Mouse (Mus musculus) intestine, embryonic 14.5 days (tissue): Measurements from ENCODE around the gene Arid1b. TPM values are rescaled to one million over a fixed set of nuclear protein-coding genes. Genes with fewer than 3 reads are reported as not detected.

Experiments used
- ATAC-seq: fragments of 200-750 bp; cut with Nextera tagmentation; replicated peaks from 2 replicates; pipeline ENCODE4 v1.8.0; 2017; ENCODE audit warnings: low read depth, moderate number of reproducible peaks, moderate TSS enrichment, moderate library complexity; ENCODE audit not compliant: low FRiP score, low TSS enrichment
- DNase-seq: peaks from one replicate; pipeline ENCODE4 v3.0.0-alpha.2; 2018; ENCODE audit warnings: low spot score
- H3K27ac ChIP-seq: fragments of 300-500 bp; sonication (generic); 2 replicates; pipeline ENCODE4 v1.5.1; 2014; ENCODE audit warnings: low read depth, mild to moderate bottlenecking, control low read depth
- H3K27me3 ChIP-seq: fragments of 300-500 bp; sonication (generic); replicated peaks from 2 replicates; pipeline ENCODE4 v1.6.1; 2014; ENCODE audit warnings: low read length, control low read depth; ENCODE audit not compliant: control insufficient read depth, insufficient read depth
- H3K36me3 ChIP-seq: fragments of 300-500 bp; sonication (generic); 2 replicates; pipeline ENCODE4 v1.6.1; 2014; ENCODE audit warnings: low read length, control low read depth; ENCODE audit not compliant: control insufficient read depth, insufficient read depth
- H3K4me1 ChIP-seq: fragments of 300-500 bp; sonication (generic); replicated peaks from 2 replicates; pipeline ENCODE4 v1.6.1; 2014; ENCODE audit warnings: low read length, control low read depth, mixed read lengths; ENCODE audit not compliant: control insufficient read depth, insufficient read depth
- H3K4me2 ChIP-seq: fragments of 300-500 bp; sonication (generic); 2 replicates; pipeline ENCODE4 v1.6.1; 2014; ENCODE audit warnings: low read length
- H3K4me3 ChIP-seq: fragments of 300-500 bp; sonication (generic); 2 replicates; pipeline ENCODE4 v1.5.1; 2014; ENCODE audit warnings: low read depth, low read length, control low read depth, mixed read lengths
- H3K9ac ChIP-seq: fragments of 300-500 bp; sonication (generic); 2 replicates; pipeline ENCODE4 v1.6.1; 2014; ENCODE audit warnings: mild to moderate bottlenecking, low read length
- H3K9me3 ChIP-seq: fragments of 300-500 bp; sonication (generic); 2 replicates; pipeline ENCODE4 v1.6.1; 2016; ENCODE audit warnings: low read length, control low read depth; ENCODE audit not compliant: control insufficient read depth
- WGBS: fragments of 180-500 bp; shearing (Covaris S2); extraction: QIAGEN DNeasy Blood & Tissue Kit; methylation state at CpG from one replicate; pipeline ENCODE4 v1.1.7; 2014; 5-methylcytosine and 5-hydroxymethylcytosine counted together
- polyA plus RNA-seq: library from polyadenylated mRNA; unstranded; fragments of >200 nt; fragmentation: Nextera tagmentation; extraction: Ambion mirVana; gene quantifications from 2 replicates; pipeline ENCODE4 v1.2.1, GENCODE M21; 2014

The Arid1b gene
- polyA plus RNA-seq, 1 experiment from 2014 or later: 16.4 TPM

DNA sequence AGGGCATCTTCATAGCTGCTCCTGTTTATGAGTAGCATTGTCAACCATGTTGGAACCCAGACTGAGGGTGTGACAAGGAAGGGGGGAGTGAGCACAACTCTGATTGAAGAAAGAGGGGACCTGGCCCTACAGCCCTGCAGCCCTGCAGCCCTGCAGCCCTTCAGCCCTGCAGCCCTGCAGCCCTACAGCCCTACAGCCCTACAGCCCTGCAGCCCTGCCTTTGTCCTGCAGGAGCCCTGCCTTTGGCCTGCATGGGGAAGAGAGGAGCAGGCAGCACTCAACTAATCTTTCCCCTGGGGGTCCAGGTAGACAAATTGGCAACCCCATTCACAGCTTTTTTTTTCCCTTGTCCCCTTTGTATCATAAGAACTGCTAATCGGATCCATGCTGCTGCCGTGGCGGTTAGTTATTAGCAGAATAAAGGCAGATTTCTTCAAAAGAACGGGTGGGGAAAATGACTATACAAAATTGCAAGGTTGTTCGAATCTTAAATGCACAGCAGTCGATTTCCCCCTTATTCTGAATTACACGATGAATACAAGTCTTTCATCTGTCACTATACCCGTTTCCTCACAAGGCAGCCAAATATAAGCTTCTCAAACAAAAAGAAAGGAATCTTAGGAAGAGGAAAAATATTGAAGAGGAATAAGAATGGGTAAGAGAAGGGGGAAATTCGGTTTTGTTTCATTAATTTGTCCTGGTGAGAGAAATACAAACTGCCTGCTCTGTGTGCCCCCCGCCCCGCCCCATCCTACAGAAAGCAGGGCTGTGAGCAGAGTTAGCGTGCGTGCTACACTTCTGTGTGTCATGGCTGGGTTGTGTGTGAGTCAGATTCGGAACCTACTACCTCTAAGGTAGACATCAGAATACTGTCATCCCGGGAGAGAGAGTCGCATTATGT is 260.8 kb downstream of the Arid1b start:
- no peak overlapping the region for H3K4me3 ChIP-seq
- no peak overlapping the region for H3K4me2 ChIP-seq
- no peaks in the 10 kb centered on the region for H3K27me3 ChIP-seq
- DNase-seq (no peak), ATAC-seq (no peak)
- H3K36me3 ChIP-seq: no peaks in the 10 kb centered on the region
- H3K4me1 ChIP-seq: peaks cover 5% of the 10 kb centered on the region; the same call in 1 of the 2 replicates
- WGBS: 88% methylated on average over 16 of the region's 16 CpGs
- H3K9ac ChIP-seq: no peak overlapping the region
- no peak overlapping the region for H3K27ac ChIP-seq
- no peaks in the 10 kb centered on the region for H3K9me3 ChIP-seq

DNA sequence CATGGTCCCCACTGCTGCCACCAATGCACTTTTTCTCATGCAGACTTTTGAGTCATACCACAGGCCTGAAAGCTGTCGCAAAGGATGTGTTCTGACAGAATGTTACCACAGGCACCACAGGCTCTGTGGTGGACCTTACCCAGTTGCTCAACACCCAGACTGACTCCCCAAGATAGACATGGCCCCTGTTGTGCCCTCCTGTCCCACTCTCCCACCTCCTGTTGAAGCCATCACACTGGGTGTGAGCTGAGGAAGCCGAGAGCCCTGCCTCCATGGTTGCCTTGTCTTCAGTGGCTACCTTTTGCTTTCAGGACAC is 261.4 kb downstream of the Arid1b start:
- no peaks in the 10 kb centered on the region for H3K36me3 ChIP-seq
- H3K9ac ChIP-seq: no peak overlapping the region
- H3K4me3 ChIP-seq: no peak overlapping the region
- H3K27me3 ChIP-seq: no peaks in the 10 kb centered on the region
- ATAC-seq (no peak), DNase-seq (no peak)
- peaks cover 4% of the 10 kb centered on the region for H3K4me1 ChIP-seq
- no peak overlapping the region for H3K27ac ChIP-seq
- 94% methylated on average over 2 of the region's 2 CpGs for WGBS
- H3K4me2 ChIP-seq: no peak overlapping the region
- no peaks in the 10 kb centered on the region for H3K9me3 ChIP-seq

DNA sequence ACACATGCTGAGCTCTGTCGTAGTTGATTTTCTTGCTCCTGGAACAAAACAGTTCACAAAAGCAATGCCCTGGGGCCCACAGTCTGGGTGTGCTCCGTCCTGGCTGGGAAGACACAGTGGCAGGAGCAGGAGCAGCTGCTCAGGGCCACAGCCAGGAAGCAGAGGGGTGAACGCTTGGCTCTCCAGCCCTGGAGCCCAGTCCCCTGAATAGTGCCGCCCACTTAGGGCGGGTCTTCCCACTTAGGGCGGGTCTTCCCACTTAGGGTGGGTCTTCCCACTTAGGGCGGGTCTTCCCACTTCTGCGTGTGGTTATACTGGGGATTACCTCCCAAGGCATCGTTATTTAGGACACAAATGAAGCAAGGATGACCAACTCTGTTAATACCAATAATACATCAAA is 264.8 kb downstream of the Arid1b start:
- Histone ChIP-seq H3K4me3 (no peak overlapping the region), H3K4me1 (peaks cover 18% of the 10 kb centered on the region), H3K27me3 (no peaks in the 10 kb centered on the region), H3K9ac (no peak overlapping the region), H3K9me3 (no peaks in the 10 kb centered on the region), H3K27ac (no peak overlapping the region), H3K36me3 (peaks cover 4% of the 10 kb centered on the region; the same call in 1 of the 2 replicates), H3K4me2 (no peak overlapping the region)
- 80% methylated on average over 9 of the region's 9 CpGs for WGBS
- no peak for DNase-seq
- 0 out of 2 replicates have a peak, but pooled peaks have one; percentile 12 for ATAC-seq

DNA sequence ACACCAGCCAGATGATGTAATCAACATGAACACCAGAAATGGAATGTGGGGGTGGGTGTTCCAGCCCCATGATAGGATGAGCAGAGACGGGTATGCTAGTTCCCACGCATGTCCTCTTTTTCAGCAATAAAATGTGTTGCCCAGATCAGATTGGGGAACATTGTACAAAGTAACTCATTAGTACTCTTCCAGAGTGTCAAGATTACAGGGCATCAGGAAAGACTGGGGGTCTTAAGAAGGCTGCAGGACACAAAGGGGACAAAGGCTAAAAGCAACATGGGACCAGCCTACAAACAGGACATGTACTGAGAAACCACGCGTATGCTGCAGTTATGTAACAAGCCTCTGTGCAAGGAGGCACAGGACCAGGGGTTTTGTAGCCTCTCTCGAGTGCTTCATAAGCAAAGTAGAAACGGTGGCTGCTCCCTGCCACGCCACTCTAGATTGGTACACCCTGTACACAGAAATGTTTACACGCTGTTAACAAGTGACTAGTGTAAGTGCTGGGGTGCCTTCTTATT is 267.1 kb downstream of the Arid1b start:
- DNase-seq (no peak), ATAC-seq (no peak)
- H3K36me3 ChIP-seq: peaks cover 21% of the 10 kb centered on the region

GRCm38 (mm10) chr17:5261874-5262605 is 267.9 kb downstream of the Arid1b start:
- Histone ChIP-seq H3K9ac (no peak overlapping the region), H3K27me3 (no peaks in the 10 kb centered on the region), H3K4me3 (no peak overlapping the region), H3K36me3 (peaks cover 27% of the 10 kb centered on the region), H3K9me3 (no peaks in the 10 kb centered on the region), H3K4me1 (peaks cover 18% of the 10 kb centered on the region), H3K4me2 (no peak overlapping the region), H3K27ac (no peak overlapping the region)
- ATAC-seq (no peak), DNase-seq (no peak)
- WGBS: 62% methylated on average over 22 of the region's 22 CpGs

More for the DNA sequence above, 267.1 kb downstream of the Arid1b start:
- H3K9me3 ChIP-seq: no peaks in the 10 kb centered on the region
- no peaks in the 10 kb centered on the region for H3K27me3 ChIP-seq
- H3K27ac ChIP-seq: no peak overlapping the region
- peaks cover 18% of the 10 kb centered on the region for H3K4me1 ChIP-seq
- H3K4me2 ChIP-seq: no peak overlapping the region
- 72% methylated on average over 8 of the region's 8 CpGs for WGBS
- H3K9ac ChIP-seq: no peak overlapping the region
- H3K4me3 ChIP-seq: no peak overlapping the region

- Histone ChIP-seq H3K9me3 (no peaks in the 10 kb centered on the region), H3K9ac (no peak overlapping the region), H3K4me1 (peaks cover 14% of the 10 kb centered on the region; the same call in 1 of the 2 replicates), H3K27ac (no peak overlapping the region), H3K27me3 (no peaks in the 10 kb centered on the region), H3K36me3 (peaks cover 28% of the 10 kb centered on the region), H3K4me3 (no peak overlapping the region), H3K4me2 (no peak overlapping the region)
- 73% methylated on average over 4 of the region's 4 CpGs for WGBS
- ATAC-seq (no peak), DNase-seq (no peak)
Observed at GRCm38 (mm10) chr17:5262788-5263187, 268.7 kb downstream of the Arid1b start.

GRCm38 (mm10) chr17:5264783-5265182 is 270.7 kb downstream of the Arid1b start:
- Histone ChIP-seq H3K27ac (no peak overlapping the region), H3K4me3 (no peak overlapping the region), H3K4me1 (peaks cover 14% of the 10 kb centered on the region; the same call in 1 of the 2 replicates), H3K9me3 (no peaks in the 10 kb centered on the region), H3K9ac (no peak overlapping the region), H3K4me2 (no peak overlapping the region), H3K27me3 (no peaks in the 10 kb centered on the region), H3K36me3 (peaks cover 35% of the 10 kb centered on the region)
- DNase-seq: no peak
- 91% methylated on average over 3 of the region's 3 CpGs for WGBS
- no peak for ATAC-seq

DNA sequence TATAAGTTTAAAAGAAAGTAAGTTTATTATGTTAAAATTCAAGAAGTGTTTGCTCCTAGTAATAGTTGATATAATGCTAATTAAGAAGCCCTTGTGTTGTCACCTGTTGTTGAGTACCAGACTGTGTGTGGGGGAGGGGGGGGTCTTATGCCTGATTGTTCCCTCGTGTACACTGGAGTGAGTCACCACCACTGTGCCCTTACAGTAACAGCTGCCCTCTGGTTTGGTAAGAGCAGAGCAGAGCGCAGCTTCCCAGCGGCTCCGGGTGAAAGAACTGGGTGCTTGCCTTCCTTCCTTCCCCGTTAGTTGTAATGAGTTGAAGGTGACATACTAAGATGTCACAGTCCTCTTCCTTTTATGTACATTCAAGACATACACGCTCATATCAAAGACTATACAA is 271.5 kb downstream of the Arid1b start:
- DNase-seq (no peak), ATAC-seq (no peak)
- no peak overlapping the region for H3K4me2 ChIP-seq
- H3K9me3 ChIP-seq: no peaks in the 10 kb centered on the region
- H3K4me1 ChIP-seq: peaks cover 13% of the 10 kb centered on the region; the same call in 1 of the 2 replicates
- H3K4me3 ChIP-seq: no peak overlapping the region
- whole genome bisulfite sequencing: 93% methylated on average over 6 of the region's 6 CpGs
- H3K27me3 ChIP-seq: no peaks in the 10 kb centered on the region
- no peak overlapping the region for H3K9ac ChIP-seq
- H3K27ac ChIP-seq: no peak overlapping the region
- peaks cover 40% of the 10 kb centered on the region for H3K36me3 ChIP-seq
